Mouse (Mus musculus): Measurements from ENCODE around the gene Nos1ap. TPM values are rescaled to one million over a fixed set of nuclear protein-coding genes. Genes with fewer than 3 reads are reported as not detected.

Gene Nos1ap
- polyA plus RNA-seq, 1 experiment from 2014 or later = 7.6 TPM

DNA sequence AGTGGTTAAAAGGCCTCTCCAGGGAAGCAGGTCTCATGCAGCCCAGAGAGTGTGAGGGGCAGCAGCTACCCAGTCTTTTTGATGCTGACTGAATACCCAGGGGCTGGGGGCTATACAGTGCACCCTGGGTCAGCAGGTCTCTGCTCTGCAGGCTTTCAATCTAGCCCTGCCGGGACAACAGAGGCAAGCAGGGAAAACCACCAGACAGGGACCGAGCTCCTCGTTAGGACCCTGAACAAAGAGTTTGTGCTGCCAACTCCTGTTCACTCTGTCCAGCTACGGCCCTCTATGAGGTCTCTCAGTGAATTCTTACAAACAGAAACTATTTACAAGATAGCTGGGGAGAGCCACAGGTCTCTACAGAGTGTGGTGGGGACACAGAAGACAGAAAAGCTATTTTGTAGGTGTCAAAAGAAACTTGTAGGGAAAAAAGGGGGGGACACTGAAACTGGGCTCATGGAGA lies 86.4 kb downstream of the Nos1ap start:
- CTCF ChIA-PET = interaction anchor here (2.9 kb wide), 1 partner anchor 12 kb away, joined by 9 read pairs; no protein-coding TSS in a partner anchor
- POLR2A ChIA-PET = no interaction called here
- in situ Hi-C loops (cut with MboI; ENCODE audit: low pct_unique_long_range_greater_than_20kb) = no loop called here
- no peak for TF ChIP-seq CTCF (IDR thresholded peaks at IDR 0.05)
- no peak for DNase-seq (ENCODE audit: low read depth, low spot score)
- no peaks in the 10 kb centered on the region for H3K27me3 ChIP-seq
- no peak for ATAC-seq

DNA sequence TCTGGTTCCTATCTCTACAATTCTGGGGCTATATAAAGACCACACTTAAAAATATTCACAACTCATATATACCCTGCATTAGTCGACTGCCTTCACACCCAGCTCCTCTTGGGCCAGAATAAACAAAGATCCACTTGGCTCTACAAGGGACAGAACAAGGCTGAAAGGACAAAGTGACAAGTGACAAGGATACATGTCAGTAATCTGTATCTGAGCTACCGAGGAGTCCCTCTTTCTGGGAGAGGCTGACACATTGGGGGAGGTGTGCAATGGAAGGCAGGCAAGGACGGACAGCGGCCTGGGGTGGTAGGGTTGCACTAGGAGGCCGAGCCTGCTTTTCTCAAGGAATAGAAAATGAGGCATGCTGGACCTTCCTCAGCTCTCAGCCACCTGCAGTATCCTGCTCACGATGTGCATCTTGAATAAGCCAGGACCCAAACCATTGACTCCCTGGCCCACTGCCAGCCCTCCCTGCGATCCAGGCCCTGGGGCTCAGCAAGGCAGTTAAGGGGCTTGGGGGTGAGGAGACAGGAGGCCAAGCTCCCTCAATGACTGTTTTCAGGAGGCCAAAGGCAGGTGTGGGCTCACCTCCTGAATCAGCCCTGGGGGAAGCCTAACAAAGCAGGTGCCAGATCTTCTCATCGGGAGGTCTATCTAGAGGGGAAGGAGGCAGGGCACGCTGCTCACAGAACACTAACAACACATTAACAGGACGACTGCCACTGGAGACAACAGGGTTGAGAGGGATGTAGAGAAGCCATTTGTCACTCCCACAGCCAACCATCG lies 87.0 kb downstream of the Nos1ap start:
- ChIA-PET POLR2A (no interaction called here), CTCF (interaction anchor here (0.7 to 2.9 kb wide), 2 partner anchors 10 to 12 kb away, joined by 3 to 9 read pairs; no protein-coding TSS in a partner anchor)
- DNase-seq (ENCODE audit: low read depth, low spot score) (no peak), ATAC-seq (no peak)
- in situ Hi-C loops (cut with MboI; ENCODE audit: low pct_unique_long_range_greater_than_20kb) = no loop called here
- no peaks in the 10 kb centered on the region for H3K27me3 ChIP-seq
- TF ChIP-seq CTCF (IDR thresholded peaks at IDR 0.05) = no peak

DNA sequence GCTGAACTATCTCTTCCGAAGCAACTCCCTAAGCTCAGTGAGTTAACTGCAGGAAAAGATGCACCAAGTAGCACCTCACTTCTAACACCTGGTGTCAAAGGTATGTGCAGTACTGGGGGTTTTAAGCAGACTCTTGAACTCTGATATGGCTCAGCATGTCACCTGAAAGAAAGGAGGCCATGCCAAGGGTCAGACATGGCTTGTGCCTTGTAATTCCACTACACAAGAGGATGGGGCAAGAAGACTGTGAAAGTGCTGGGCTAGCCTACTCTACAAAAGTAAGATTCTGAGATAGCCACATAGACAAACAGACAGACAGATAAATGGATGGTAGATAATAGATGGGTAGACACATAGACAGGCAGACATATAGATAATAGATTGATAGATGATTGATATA lies 87.7 kb downstream of the Nos1ap start:
- ATAC-seq (no peak), DNase-seq (ENCODE audit: low read depth, low spot score) (no peak)
- no peak for TF ChIP-seq CTCF (IDR thresholded peaks at IDR 0.05)
- H3K27me3 ChIP-seq = no peaks in the 10 kb centered on the region
- POLR2A ChIA-PET = no interaction called here
- CTCF ChIA-PET = interaction anchor here (0.9 to 2.9 kb wide), 2 partner anchors 11 to 46 kb away, joined by 3 to 9 read pairs; no protein-coding TSS in a partner anchor
- in situ Hi-C loops (cut with MboI; ENCODE audit: low pct_unique_long_range_greater_than_20kb) = no loop called here

DNA sequence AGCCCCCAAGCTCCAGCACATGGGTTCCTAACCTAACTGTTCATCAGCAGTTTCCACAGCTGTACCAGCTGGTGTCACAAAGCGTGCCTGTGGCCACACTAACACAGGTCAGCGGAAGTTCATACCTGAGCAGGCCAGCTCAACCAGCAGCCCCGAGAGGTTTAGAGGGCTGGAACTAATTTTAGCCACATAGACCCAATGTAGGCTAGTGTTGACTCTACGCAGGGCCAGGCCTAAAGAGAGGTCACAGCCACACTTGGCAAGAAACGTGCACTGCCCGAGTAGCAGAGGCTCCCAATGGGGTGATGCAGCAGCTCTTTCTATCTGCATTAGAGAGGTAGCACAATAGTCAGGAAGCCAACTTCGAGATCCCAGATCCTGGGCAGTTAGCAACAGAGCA lies 88.1 kb downstream of the Nos1ap start:
- no peaks in the 10 kb centered on the region for H3K27me3 ChIP-seq
- ChIA-PET POLR2A (no interaction called here), CTCF (interaction anchor here (0.9 kb wide), 1 partner anchor 45 kb away, joined by 3 read pairs; no protein-coding TSS in a partner anchor)
- in situ Hi-C loops (cut with MboI; ENCODE audit: low pct_unique_long_range_greater_than_20kb) = no loop called here
- DNase-seq (ENCODE audit: low read depth, low spot score) (no peak), ATAC-seq (no peak)
- no peak for TF ChIP-seq CTCF (IDR thresholded peaks at IDR 0.05)

DNA sequence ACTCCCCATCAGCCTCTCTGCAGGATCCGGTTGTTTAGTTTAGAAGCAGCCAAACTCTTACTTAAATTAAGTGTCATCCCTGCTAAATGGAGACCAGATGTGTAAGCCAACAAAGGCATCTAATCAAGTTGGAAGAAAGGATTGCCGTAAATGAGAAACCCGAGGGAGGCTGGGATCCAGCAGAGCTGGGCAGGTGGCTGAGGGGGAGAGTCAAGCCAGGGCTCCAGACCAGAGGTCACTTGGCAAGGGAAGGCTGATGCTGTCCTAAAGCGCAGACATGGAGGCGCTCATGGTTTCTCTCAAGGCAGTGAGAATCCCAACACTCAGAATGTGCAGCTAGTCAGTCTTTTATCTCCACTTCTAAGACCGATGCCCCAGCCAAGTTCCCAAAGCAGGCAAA lies 89.8 kb downstream of the Nos1ap start:
- DNase-seq (ENCODE audit: low read depth, low spot score) (no peak), ATAC-seq (no peak)
- in situ Hi-C loops (cut with MboI; ENCODE audit: low pct_unique_long_range_greater_than_20kb) = no loop called here
- TF ChIP-seq CTCF (IDR thresholded peaks at IDR 0.05) = no peak
- no peaks in the 10 kb centered on the region for H3K27me3 ChIP-seq
- POLR2A ChIA-PET = interaction anchor here (1.4 kb wide), 1 partner anchor 8 kb away, joined by 5 read pairs; no protein-coding TSS in a partner anchor
- CTCF ChIA-PET = interaction anchor here (1.4 kb wide), 1 partner anchor 207 kb away, joined by 4 read pairs; no protein-coding TSS in a partner anchor

DNA sequence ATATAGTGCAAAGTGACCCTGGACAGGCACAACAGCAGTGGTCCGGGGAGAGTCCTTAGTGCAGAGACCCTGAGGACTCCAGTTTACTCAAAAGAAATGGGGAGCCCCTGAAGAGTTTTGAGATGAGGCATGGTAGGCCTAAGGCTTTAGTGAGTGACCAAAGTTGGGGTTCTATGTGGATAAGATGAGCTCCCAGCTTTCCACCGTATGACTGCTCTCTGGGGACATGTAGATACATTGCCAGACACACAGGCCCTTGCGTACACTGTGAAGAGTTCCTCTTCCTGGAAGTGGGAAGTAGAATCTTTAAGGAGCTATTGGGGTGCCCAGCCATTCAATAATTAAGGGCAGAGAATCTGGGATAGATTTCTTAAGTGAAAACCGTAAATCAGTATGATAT lies 90.2 kb downstream of the Nos1ap start:
- no peaks in the 10 kb centered on the region for H3K27me3 ChIP-seq
- ATAC-seq (no peak), DNase-seq (ENCODE audit: low read depth, low spot score) (no peak)
- POLR2A ChIA-PET = interaction anchor here (1.4 kb wide), 1 partner anchor 8 kb away, joined by 5 read pairs; no protein-coding TSS in a partner anchor
- CTCF ChIA-PET = interaction anchor here (1.4 kb wide), 1 partner anchor 207 kb away, joined by 4 read pairs; no protein-coding TSS in a partner anchor
- no peak for TF ChIP-seq CTCF (IDR thresholded peaks at IDR 0.05)
- in situ Hi-C loops (cut with MboI; ENCODE audit: low pct_unique_long_range_greater_than_20kb) = no loop called here

DNA sequence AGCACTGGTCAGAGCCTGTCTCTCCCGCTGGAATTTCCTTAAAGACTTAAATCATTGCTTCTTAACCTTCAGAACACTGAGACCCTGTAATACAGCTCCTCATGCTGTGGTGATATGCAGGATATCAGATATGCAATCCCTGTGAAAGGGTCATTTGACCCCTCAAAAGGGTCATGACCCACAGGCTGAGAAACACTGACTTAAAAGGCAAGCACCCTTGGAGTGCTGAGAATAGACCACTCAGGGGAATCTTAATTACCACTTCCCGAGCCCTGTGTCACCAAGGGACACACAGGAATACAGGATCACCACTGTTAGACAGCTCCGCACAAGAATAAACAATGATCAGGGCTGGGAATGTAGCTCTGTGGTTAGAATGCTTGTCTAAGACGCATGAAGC lies 91.0 kb downstream of the Nos1ap start:
- ChIA-PET CTCF (no interaction called here), POLR2A (no interaction called here)
- ATAC-seq = no peak
- no peak for TF ChIP-seq CTCF (IDR thresholded peaks at IDR 0.05)
- in situ Hi-C loops (cut with MboI; ENCODE audit: low pct_unique_long_range_greater_than_20kb) = no loop called here
- no peak for DNase-seq (ENCODE audit: low read depth, low spot score)
- no peaks in the 10 kb centered on the region for H3K27me3 ChIP-seq

DNA sequence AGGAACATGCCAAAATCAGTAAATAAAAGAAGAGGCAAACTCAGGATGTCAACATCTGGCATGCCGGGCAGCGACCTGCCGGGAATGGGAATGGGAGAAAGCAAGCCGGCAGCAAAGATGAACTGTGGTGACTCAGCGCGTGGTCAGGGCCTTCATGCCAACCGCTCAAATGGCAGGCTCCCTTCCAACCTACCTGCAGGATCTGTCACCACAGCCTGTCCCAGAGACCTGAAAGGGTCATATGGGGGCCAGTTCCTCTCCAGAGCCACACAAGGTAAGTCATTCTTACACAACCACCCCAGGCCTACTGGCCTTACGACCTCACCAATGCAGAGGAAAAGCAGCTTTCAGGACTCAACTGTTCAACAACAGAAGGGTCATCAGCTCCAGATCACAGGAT lies 93.4 kb downstream of the Nos1ap start:
- H3K27me3 ChIP-seq = no peaks in the 10 kb centered on the region
- TF ChIP-seq CTCF (IDR thresholded peaks at IDR 0.05) = no peak
- DNase-seq (ENCODE audit: low read depth, low spot score) (no peak), ATAC-seq (no peak)
- POLR2A ChIA-PET = no interaction called here
- in situ Hi-C loops (cut with MboI; ENCODE audit: low pct_unique_long_range_greater_than_20kb) = no loop called here
- CTCF ChIA-PET = interaction anchor here (1.0 kb wide), 1 partner anchor 11 kb away, joined by 3 read pairs; no protein-coding TSS in a partner anchor

DNA sequence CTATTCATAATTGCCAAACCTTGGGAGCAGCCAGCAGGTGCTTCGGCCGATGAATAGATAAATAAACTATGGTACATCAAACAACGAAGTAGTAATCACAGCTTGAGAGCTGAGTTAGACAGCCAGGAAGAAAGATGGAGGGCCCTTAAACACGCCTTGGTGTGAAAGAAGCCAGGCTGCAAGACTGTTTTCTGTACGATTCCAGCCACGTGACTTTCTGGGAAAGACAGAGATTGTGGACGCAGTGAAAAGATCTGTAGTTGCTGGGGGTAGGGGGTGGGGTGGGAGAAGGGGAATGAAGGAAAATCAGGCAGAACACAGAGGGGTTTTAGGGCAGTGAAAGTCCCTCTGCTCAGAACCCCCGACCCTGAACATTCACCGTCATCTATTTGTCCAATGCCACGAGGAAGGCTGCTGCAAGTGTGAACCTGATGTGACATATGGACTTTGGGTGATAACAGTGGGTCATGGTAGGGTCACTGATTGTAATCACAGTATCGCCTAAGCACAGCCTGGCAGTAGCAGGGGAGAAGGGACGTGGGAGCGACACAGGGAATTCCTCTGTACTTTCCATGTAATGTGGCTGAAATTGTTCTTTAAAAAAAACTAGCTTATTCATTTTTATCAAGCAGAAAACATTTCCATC lies 94.0 kb downstream of the Nos1ap start:
- TF ChIP-seq CTCF (IDR thresholded peaks at IDR 0.05) = no peak
- DNase-seq (ENCODE audit: low read depth, low spot score) (no peak), ATAC-seq (no peak)
- CTCF ChIA-PET = interaction anchor here (1.0 kb wide), 1 partner anchor 12 kb away, joined by 3 read pairs; no protein-coding TSS in a partner anchor
- H3K27me3 ChIP-seq = no peaks in the 10 kb centered on the region
- in situ Hi-C loops (cut with MboI; ENCODE audit: low pct_unique_long_range_greater_than_20kb) = no loop called here
- POLR2A ChIA-PET = no interaction called here

DNA sequence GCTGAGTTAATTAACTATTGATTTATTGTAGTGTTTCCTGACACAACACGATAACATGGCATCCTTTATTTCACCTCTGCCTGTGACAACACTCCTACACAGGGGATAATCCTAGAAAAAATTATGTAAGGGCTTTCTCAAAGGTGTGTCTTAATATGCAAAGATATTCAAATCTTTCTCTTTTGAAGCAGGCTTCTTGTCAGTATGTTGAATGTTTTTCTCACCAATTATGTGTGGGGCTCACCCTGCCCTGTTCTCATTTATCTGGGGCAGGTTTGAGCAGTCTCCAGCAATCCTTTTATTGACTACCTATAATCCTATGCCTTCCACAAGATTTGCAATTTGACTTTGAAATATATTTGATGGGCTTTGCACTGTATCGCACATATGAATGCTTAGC lies 97.1 kb downstream of the Nos1ap start:
- ChIA-PET CTCF (no interaction called here), POLR2A (no interaction called here)
- ATAC-seq (no peak), DNase-seq (ENCODE audit: low read depth, low spot score) (no peak)
- TF ChIP-seq CTCF (IDR thresholded peaks at IDR 0.05) = no peak
- H3K27me3 ChIP-seq = no peaks in the 10 kb centered on the region
- in situ Hi-C loops (cut with MboI; ENCODE audit: low pct_unique_long_range_greater_than_20kb) = no loop called here

DNA sequence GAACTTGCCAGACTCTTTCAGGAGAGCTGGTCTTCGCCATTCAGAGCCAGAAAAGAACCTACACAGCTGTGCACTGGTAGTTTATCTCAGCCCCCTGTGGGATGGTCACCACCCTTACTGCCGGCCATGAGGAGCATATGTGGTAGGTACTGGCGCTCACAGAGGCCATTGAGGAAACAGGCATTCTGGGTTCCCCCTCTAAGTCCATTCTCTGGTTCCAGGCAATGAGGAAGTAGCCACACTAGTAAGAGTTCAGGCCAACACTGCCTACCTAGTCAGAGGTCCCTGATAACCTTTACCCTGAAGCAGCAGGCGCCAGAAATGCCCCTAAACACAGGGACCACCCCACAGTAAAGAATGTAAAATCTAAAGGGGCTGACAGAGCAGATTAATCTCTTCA lies 97.6 kb downstream of the Nos1ap start:
- in situ Hi-C loops (cut with MboI; ENCODE audit: low pct_unique_long_range_greater_than_20kb) = no loop called here
- ChIA-PET CTCF (interaction anchor here (2.3 to 2.7 kb wide), 2 partner anchors 12 to 22 kb away, joined by 6 to 9 read pairs; no protein-coding TSS in a partner anchor), POLR2A (no interaction called here)
- no peak for TF ChIP-seq CTCF (IDR thresholded peaks at IDR 0.05)
- DNase-seq (ENCODE audit: low read depth, low spot score) = no peak
- no peak for ATAC-seq
- no peaks in the 10 kb centered on the region for H3K27me3 ChIP-seq
